Mouse (Mus musculus) testis, adult 2 months (tissue): ENCODE results near the gene Ttyh3.

Experiments
- CTCF ChIP-seq: fragments of 200-500 bp; IDR thresholded peaks from 2 replicates; pipeline ENCODE4 v1.5.1; 2012; ENCODE audit warnings: low read depth, mild to moderate bottlenecking, inconsistent platforms, low read length, moderate library complexity; ENCODE audit not compliant: control insufficient read depth, insufficient read depth, insufficient replicate concordance
- POLR2A ChIP-seq: fragments of 200-500 bp; IDR thresholded peaks from 2 replicates; pipeline ENCODE4 v1.6.1; 2012; ENCODE audit warnings: low read depth, mild to moderate bottlenecking, inconsistent platforms, low read length, moderate library complexity; ENCODE audit not compliant: control insufficient read depth

DNA sequence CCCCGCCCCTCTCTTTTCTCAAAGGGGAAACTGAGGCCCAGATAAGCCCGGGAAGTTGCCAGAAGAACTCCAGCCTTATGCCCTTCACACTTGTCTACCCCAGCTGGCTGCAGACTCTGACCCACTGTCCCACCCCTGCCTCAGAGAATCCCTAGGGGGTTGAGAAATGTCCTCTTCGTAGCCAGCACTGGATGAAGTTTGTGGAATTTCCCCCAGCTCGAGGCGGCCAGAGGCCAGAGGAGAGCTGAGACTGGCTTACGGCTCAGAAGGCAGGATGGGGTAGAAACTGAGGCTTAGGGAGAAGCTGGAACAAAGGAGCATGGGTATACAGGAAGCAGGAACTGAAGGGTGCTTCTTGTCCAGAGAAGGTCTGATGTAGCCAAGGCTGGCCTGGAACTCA lies 76.2 kb downstream of the Ttyh3 start:
- no peak for TF ChIP-seq POLR2A
- no peak for TF ChIP-seq CTCF
